Mouse (Mus musculus) gonadal fat pad, adult 2 months (tissue): Measurements from ENCODE around the gene Rpl27. TPM values are rescaled to one million over a fixed set of nuclear protein-coding genes. Genes with fewer than 3 reads are reported as not detected.
A peak's percentile ranks its signal among the peaks of the same experiment; 100 is the strongest.
"Not testable (repeated sequence)": the region's sequence is repeated elsewhere in the genome, so short reads cannot be mapped to it uniquely, and the experiment has no call there.

Experiments
- DNase-seq: peaks from one replicate; pipeline ENCODE4 v3.0.0-alpha.2; 2012; ENCODE audit warnings: low read depth
- polyA plus RNA-seq: library from polyadenylated mRNA; depleted of rRNA; stranded (reverse); fragments of >200 nt; gene quantifications from 2 replicates; pipeline ENCODE4 v1.2.3, GENCODE M21; 2012; rRNA removed

Rpl27 gene
- polyA plus RNA-seq: 406 and 583 TPM in 2 replicates

DNA sequence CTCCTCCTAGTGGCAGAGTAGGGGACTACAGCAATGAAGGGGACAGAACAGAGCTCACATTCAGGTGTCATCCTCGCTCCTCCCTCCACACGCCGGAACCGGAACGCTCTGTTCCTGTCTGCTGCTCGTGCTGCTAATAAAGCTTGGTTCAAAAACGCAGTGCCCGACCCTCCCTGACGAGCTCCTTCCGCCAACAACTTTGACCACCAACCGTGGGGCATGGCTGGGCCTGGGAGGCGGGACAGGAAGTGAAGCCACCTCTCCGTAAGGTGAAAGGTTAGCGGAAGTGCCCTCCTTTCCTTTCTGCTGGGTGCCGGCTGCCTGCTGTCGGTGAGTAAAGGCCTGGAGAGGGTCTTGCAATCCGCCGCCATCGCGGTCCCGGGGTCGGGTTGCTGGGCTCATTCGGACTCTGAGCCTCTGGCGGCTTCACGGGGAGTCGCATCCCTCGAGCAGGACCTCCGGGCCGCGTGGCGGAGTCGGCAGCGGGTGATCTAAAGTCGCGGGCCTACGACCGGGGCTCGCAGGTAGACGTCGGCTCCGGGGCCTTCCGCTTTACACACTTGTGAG, at the start of gene Rpl27:
Gene Rpl27 (plus strand): TSS at position 172 of the 567 bp plus-strand sequence.
- peak; percentile 97 for DNase-seq

DNA sequence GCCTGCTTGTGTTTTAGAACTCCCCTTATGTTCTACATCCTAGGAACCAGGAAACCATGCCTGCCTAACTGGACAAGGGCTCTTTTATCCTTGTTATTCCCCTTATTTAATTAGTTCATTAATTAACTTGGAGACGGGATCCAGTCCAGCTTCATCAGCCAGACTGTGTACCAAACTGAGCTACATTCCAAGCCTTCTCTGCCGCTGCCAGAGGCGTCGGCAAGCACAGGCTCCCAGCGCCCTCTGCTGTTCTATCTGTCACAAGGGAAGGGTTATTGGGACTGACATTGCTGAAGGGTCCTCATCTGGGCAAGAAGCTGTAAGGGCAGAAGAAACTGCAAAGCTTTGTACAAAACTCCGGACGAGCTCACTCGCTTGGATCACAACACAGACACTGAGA, 47.0 kb upstream of the Rpl27 start:
- DNase-seq: no peak

GRCm38 (mm10) chr11:101415306-101415705, 26.8 kb upstream of the Rpl27 start:
- no peak for DNase-seq

- DNase-seq: no peak
Measured at GRCm38 (mm10) chr11:101416433-101417100, 25.5 kb upstream of the Rpl27 start.

GRCm38 (mm10) chr11:101417101-101417855, 24.8 kb upstream of the Rpl27 start, which contains the start of gene Aarsd1:
Aarsd1 (minus strand) TSS chr11:101417615.
- DNase-seq: no peak

GRCm38 (mm10) chr11:101418991-101419390, 23.1 kb upstream of the Rpl27 start:
- DNase-seq: no peak

GRCm38 (mm10) chr11:101419610-101420009, 22.5 kb upstream of the Rpl27 start:
- DNase-seq: no peak

- no peak for DNase-seq
Measured at GRCm38 (mm10) chr11:101420148-101420547, 21.9 kb upstream of the Rpl27 start.

GRCm38 (mm10) chr11:101424105-101424851, 17.8 kb upstream of the Rpl27 start, which contains the start of gene Gm27029:
Gm27029 (minus strand) TSS chr11:101424796.
- no peak for DNase-seq

GRCm38 (mm10) chr11:101424925-101425813, 16.9 kb upstream of the Rpl27 start, which contains the start of the genes Rundc1 and Ptges3l:
Rundc1 (plus strand) TSS chr11:101425085.
Ptges3l (minus strand) TSS chr11:101425333.
- no peak for DNase-seq

DNA sequence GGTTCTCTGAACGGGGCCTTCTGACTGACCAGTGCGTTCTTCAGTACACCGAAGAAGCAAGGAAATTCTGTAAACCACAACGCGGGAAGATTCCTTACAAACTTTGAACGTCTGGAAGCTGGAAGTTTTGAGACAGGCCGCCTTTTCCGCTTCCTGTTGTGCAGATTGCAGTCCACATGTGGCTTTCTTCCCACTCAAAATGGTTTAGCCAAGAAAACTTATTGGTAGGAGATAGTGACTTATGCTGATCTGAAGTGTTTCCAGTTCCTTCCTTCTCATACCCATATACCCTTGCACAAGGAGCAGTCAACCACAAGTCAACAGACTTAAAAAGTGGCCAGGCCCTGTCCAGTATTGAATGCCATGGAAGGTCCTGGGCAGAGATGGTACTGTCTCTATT, 15.9 kb upstream of the Rpl27 start:
- no peak for DNase-seq

GRCm38 (mm10) chr11:101431327-101431726, 10.8 kb upstream of the Rpl27 start:
- no peak for DNase-seq

DNA sequence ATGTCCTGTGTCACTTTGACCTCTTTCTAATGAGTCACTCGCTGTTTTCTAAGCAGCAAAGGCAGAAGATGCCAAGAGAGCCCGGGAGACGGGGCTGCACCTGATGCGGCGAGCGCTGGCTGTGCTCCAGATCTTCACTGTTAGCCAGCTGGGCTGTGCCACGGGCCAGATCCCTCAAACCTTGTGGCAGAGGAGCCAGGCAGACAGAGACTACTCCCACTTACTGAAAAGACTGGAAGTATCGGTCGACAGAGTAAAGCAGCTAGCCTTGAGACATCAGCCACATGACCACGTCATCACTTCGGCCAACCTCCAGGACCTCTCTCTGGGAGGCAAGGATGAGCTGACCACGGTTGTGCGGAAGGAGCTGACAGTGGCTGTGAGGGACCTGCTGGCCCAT, 8.7 kb upstream of the Rpl27 start:
- no peak for DNase-seq

GRCm38 (mm10) chr11:101435831-101436230, 6.3 kb upstream of the Rpl27 start:
- no peak for DNase-seq

DNA sequence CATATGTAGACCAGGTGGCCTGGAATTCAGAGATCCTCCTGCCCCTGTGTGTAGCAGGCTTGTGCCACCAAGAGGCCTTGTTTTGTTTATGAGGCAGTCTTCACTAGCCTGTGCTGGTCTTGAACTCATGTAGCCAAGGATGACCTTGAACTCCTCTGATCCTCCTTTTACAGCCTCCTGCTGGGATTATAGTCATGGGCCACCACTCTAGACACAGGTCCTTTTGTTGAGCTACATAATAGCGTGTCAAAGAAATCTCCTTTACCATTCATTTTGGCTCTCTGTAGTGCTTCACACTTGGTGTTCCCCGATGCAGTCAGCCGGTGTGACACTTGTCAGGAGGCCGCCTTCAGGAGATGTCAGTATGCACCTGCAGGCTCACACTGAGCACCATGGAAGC, 5.2 kb upstream of the Rpl27 start:
- DNase-seq: no peak

- DNase-seq: not testable (repeated sequence)
Measured at GRCm38 (mm10) chr11:101438006-101438405, 4.1 kb upstream of the Rpl27 start.

DNA sequence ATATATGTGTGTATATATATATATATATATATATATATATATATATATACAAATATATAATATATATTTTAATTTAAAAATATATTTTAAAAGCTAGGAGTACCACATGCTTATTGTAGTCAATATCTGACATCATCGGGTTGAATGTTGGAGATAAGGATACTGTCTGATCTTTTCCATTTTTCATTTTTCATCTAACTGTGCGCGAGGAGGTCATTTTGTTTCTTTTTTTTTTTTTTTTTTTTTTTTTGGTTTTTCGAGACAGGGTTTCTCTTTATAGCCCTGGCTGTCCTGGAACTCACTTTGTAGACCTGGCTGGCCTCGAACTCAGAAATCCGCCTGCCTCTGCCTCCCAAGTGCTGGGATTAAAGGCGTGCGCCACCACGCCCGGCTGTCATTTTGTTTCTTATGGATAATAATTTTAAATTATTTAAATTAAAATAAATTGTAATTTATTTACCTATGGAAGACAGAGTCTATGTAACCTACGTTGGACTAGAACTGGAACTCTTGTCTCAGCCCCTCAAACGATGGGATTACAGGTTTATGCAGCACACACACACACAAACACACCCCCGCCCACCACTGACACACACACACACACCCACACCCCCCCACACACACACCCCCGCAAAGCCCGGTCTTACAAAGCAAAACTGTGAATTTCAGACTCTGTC, 510 bp upstream of the Rpl27 start:
- DNase-seq: not testable (repeated sequence)

GRCm38 (mm10) chr11:101442760-101443159, 662 bp downstream of the Rpl27 start:
- no peak for DNase-seq

- no peak for DNase-seq
Measured at GRCm38 (mm10) chr11:101446319-101446718, 4.2 kb downstream of the Rpl27 start.

DNA sequence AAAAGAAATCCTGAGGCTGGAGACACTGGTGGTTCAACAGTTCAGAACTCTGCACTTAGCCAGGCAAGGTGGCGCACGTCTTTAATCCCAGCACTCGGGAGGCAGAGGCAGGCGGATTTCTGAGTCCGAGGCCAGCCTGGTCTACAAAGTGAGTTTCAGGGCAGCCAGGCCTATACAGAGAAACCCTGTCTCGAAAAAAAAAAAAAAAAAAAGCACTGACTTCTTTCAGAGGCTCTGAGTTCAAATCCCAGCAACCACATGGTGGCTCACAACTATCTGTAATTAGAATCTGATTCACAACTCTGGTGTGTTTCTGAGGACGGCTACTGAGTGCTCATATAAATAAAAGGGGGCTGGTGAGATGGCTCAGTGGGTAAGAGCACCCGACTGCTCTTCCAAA, 4.8 kb downstream of the Rpl27 start:
- not testable (repeated sequence) for DNase-seq
